Mouse (Mus musculus) midbrain, embryonic 13.5 days (tissue): Measurements from ENCODE around the gene Nadk. TPM values are rescaled to one million over a fixed set of nuclear protein-coding genes. Genes with fewer than 3 reads are reported as not detected.

Experiments
- ATAC-seq: fragments of 200-750 bp; cut with Nextera tagmentation; 2 replicates; pipeline ENCODE4 v1.8.0; 2017; ENCODE audit warnings: mild to moderate bottlenecking, moderate TSS enrichment, moderate library complexity
- H3K27ac ChIP-seq: fragments of 300-500 bp; sonication (generic); 2 replicates; pipeline ENCODE4 v1.5.1; 2015; ENCODE audit warnings: inconsistent platforms, mild to moderate bottlenecking, moderate library complexity
- H3K27me3 ChIP-seq: fragments of 300-500 bp; sonication (generic); 2 replicates; pipeline ENCODE4 v1.6.1; 2015; ENCODE audit warnings: mild to moderate bottlenecking, inconsistent platforms
- H3K36me3 ChIP-seq: fragments of 300-500 bp; sonication (generic); 2 replicates; pipeline ENCODE4 v1.6.1; 2015; ENCODE audit warnings: mild to moderate bottlenecking, inconsistent platforms
- H3K4me1 ChIP-seq: fragments of 300-500 bp; sonication (generic); replicated peaks from 2 replicates; pipeline ENCODE4 v1.6.1; 2015; ENCODE audit warnings: inconsistent platforms
- H3K4me2 ChIP-seq: fragments of 300-500 bp; sonication (generic); replicated peaks from 2 replicates; pipeline ENCODE4 v1.6.1; 2015; ENCODE audit warnings: moderate library complexity, mild to moderate bottlenecking, inconsistent platforms
- H3K4me3 ChIP-seq: fragments of 300-500 bp; sonication (generic); replicated peaks from 2 replicates; pipeline ENCODE4 v1.5.1; 2015; ENCODE audit warnings: mild to moderate bottlenecking, inconsistent platforms
- H3K9ac ChIP-seq: fragments of 300-500 bp; sonication (generic); replicated peaks from 2 replicates; pipeline ENCODE4 v1.6.1; 2015; ENCODE audit warnings: mild to moderate bottlenecking, inconsistent platforms
- H3K9me3 ChIP-seq: fragments of 300-500 bp; sonication (generic); 2 replicates; pipeline ENCODE4 v1.6.1; 2016; ENCODE audit warnings: mild to moderate bottlenecking, inconsistent platforms
- WGBS: fragments of 180-500 bp; shearing (Covaris S2); methylation state at CpG from one replicate; pipeline ENCODE4 v1.1.7; 2015; 5-methylcytosine and 5-hydroxymethylcytosine counted together
- polyA plus RNA-seq: library from polyadenylated mRNA; unstranded; fragments of >200 nt; fragmentation: Nextera tagmentation; extraction: Ambion mirVana; gene quantifications from 2 replicates; pipeline ENCODE4 v1.2.1, GENCODE M21; 2015

Nadk gene
- polyA plus RNA-seq, 1 experiment from 2014 or later: 85.5 TPM

GRCm38 (mm10) chr4:155573155-155573554 lies 11.0 kb downstream of the Nadk start:
- Histone ChIP-seq H3K4me1 (no peaks in the 10 kb centered on the region; the same call in 1 of the 2 replicates), H3K4me2 (no peak overlapping the region), H3K9ac (no peak overlapping the region), H3K36me3 (peaks cover 23% of the 10 kb centered on the region), H3K27ac (no peak overlapping the region), H3K4me3 (no peak overlapping the region), H3K27me3 (no peaks in the 10 kb centered on the region), H3K9me3 (no peaks in the 10 kb centered on the region)
- WGBS: 88% methylated on average over 2 of the region's 2 CpGs
- ATAC-seq: no peak

- Histone ChIP-seq H3K9ac (no peak overlapping the region), H3K27me3 (no peaks in the 10 kb centered on the region), H3K4me1 (no peaks in the 10 kb centered on the region; the same call in 1 of the 2 replicates), H3K27ac (no peak overlapping the region), H3K36me3 (peaks cover 30% of the 10 kb centered on the region), H3K4me3 (no peak overlapping the region), H3K4me2 (no peak overlapping the region), H3K9me3 (no peaks in the 10 kb centered on the region)
- WGBS: 98% methylated on average over 9 of the region's 9 CpGs
- ATAC-seq: no peak
Observed at GRCm38 (mm10) chr4:155573876-155574275, 11.7 kb downstream of the Nadk start.

DNA sequence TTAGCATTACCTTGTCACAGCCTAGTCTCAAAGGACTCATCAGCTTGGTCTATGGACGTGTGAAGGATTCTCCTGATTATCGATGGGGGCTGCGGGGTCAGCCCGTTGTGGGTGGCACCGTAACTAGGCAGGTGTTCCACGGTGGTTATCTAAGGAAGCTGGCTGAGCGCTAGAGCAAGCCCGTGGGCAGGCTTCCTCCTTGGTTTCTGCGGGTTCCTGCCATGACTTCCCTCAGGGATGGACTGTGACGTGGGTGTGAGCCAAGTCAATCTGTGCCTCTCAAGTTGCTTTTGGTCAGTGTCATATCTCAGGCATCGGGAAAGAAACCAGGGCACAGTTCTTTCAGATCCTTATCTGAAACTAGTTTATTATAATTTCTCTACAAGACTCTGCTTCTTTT lies 12.8 kb downstream of the Nadk start:
- H3K9me3 ChIP-seq: no peaks in the 10 kb centered on the region
- no peak overlapping the region for H3K4me2 ChIP-seq
- H3K27me3 ChIP-seq: no peaks in the 10 kb centered on the region
- H3K27ac ChIP-seq: no peak overlapping the region
- H3K4me1 ChIP-seq: no peaks in the 10 kb centered on the region; the same call in 1 of the 2 replicates
- no peak for ATAC-seq
- H3K36me3 ChIP-seq: peaks cover 40% of the 10 kb centered on the region
- no peak overlapping the region for H3K4me3 ChIP-seq
- WGBS: 90% methylated on average over 11 of the region's 11 CpGs
- H3K9ac ChIP-seq: no peak overlapping the region

- 88% methylated on average over 8 of the region's 8 CpGs for WGBS
- no peak overlapping the region for H3K27ac ChIP-seq
- no peaks in the 10 kb centered on the region for H3K27me3 ChIP-seq
- ATAC-seq: no peak
- H3K4me3 ChIP-seq: no peak overlapping the region
- no peak overlapping the region for H3K4me2 ChIP-seq
- H3K9ac ChIP-seq: no peak overlapping the region
- peaks cover 43% of the 10 kb centered on the region for H3K36me3 ChIP-seq
- no peaks in the 10 kb centered on the region; the same call in 1 of the 2 replicates for H3K4me1 ChIP-seq
- H3K9me3 ChIP-seq: no peaks in the 10 kb centered on the region
Observed at GRCm38 (mm10) chr4:155575521-155575920, 13.3 kb downstream of the Nadk start.

- Histone ChIP-seq H3K4me1 (no peaks in the 10 kb centered on the region), H3K36me3 (peaks cover 49% of the 10 kb centered on the region), H3K4me2 (no peak overlapping the region), H3K9me3 (no peaks in the 10 kb centered on the region), H3K9ac (no peak overlapping the region), H3K4me3 (no peak overlapping the region), H3K27ac (no peak overlapping the region), H3K27me3 (no peaks in the 10 kb centered on the region)
- WGBS: 96% methylated on average over 9 of the region's 9 CpGs
- no peak for ATAC-seq
Observed at GRCm38 (mm10) chr4:155577132-155577531, 15.0 kb downstream of the Nadk start.

DNA sequence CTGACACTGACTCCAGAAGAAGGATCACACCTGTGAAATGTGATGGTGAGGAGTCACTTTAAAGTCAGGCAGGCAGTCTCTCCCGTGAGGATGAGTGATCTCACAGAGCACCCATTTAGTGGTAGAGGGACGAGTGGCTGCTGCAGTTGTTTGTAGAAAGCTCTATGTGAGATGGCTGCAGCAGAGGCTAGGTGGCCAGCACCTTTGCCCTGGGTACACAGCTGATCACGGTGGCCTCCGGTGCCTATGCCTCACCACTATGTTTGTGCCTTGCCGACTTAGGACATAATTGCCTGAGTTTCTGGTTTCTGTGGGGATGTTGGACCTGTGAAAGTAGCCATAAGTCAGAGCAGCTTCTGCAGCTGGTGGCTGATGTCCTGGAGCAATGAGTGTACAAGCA lies 15.6 kb downstream of the Nadk start:
- Histone ChIP-seq H3K4me1 (no peaks in the 10 kb centered on the region), H3K9ac (no peak overlapping the region), H3K27ac (no peak overlapping the region), H3K36me3 (peaks cover 55% of the 10 kb centered on the region), H3K27me3 (no peaks in the 10 kb centered on the region), H3K9me3 (no peaks in the 10 kb centered on the region), H3K4me3 (no peak overlapping the region), H3K4me2 (no peak overlapping the region)
- WGBS: 89% methylated on average over 5 of the region's 5 CpGs
- no peak for ATAC-seq

DNA sequence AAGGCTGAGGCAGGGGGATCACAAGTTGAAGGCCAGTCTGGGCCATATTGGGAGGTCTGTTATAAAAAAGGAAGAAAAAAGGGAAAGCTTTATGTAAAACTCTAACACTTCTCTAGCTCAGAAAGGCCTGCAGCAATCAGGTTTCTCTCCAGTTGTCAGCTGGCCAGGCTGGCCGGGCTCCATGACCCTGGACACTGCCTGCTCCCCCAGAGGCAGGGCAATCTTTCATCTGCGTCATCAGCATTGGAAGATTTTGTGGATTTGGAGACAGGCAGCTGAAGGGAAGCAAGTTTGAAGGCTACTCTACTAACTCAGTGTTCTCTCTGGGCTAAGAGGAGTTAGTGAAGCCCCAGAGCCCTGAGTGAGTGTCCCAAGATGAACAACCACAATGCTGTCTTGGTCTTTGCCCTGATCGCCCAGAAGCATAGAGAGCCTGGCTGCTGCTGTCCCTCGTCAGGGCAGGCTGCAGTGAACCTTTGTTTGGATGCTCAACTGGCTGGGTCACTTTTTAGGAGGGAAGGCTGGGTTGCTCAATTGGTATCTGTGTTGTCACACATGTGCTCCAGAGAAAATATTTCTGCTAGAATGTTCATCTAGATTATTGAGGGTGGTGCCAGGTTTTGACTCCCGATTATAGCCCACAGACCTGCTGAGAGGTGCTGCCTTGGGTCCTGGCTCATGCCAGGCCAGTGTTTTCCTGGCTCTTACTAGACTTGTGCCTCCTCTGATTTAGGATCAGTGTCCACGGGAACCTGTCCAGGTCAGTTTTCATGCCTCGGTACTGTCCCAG lies 16.4 kb downstream of the Nadk start:
- no peak for ATAC-seq
- WGBS: 89% methylated on average over 7 of the region's 7 CpGs

GRCm38 (mm10) chr4:155580420-155580819 lies 18.2 kb downstream of the Nadk start:
- no peak for ATAC-seq
- H3K9ac ChIP-seq: no peak overlapping the region
- H3K4me2 ChIP-seq: no peak overlapping the region
- no peaks in the 10 kb centered on the region for H3K4me1 ChIP-seq
- H3K9me3 ChIP-seq: no peaks in the 10 kb centered on the region
- no peak overlapping the region for H3K27ac ChIP-seq
- H3K27me3 ChIP-seq: no peaks in the 10 kb centered on the region
- WGBS: 16% methylated on average over 1 of the region's 1 CpGs
- H3K36me3 ChIP-seq: peaks cover 78% of the 10 kb centered on the region
- H3K4me3 ChIP-seq: no peak overlapping the region

More for the DNA sequence above, 16.4 kb downstream of the Nadk start:
- Histone ChIP-seq H3K27ac (no peak overlapping the region), H3K36me3 (peaks cover 61% of the 10 kb centered on the region), H3K4me3 (no peak overlapping the region), H3K9me3 (no peaks in the 10 kb centered on the region), H3K9ac (no peak overlapping the region), H3K4me1 (no peaks in the 10 kb centered on the region), H3K27me3 (no peaks in the 10 kb centered on the region), H3K4me2 (no peak overlapping the region)

GRCm38 (mm10) chr4:155582279-155582905 lies 20.2 kb downstream of the Nadk start:
- Histone ChIP-seq H3K9ac (no peak overlapping the region), H3K4me3 (no peak overlapping the region), H3K27ac (no peak overlapping the region), H3K36me3 (peaks cover 83% of the 10 kb centered on the region), H3K4me1 (no peaks in the 10 kb centered on the region), H3K4me2 (no peak overlapping the region), H3K9me3 (no peaks in the 10 kb centered on the region), H3K27me3 (no peaks in the 10 kb centered on the region)
- no peak for ATAC-seq
- WGBS: 94% methylated on average over 6 of the region's 6 CpGs

DNA sequence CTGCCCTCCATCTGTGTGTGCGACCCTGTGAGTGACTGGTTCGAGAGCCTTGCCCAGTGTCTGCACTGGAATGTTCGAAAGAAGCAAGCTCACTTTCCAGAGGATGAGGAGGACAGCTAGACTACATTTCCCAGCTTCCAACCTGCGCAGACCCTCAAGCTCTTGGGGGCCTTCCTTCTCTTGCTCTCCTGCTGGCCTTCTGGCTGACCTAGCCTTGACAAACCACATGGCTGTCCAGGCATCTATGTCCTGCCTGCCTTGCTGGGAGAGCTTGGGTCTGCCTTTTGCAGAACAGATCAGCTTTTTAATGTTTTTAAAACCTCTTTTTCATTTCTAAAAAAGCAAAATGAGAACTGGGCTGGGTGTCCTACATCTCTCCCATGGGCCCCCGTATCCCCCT lies 27.2 kb downstream of the Nadk start:
- Histone ChIP-seq H3K36me3 (peaks cover 66% of the 10 kb centered on the region), H3K27me3 (no peaks in the 10 kb centered on the region), H3K4me3 (no peak overlapping the region), H3K27ac (no peak overlapping the region), H3K4me1 (no peaks in the 10 kb centered on the region), H3K9me3 (no peaks in the 10 kb centered on the region), H3K4me2 (no peak overlapping the region), H3K9ac (no peak overlapping the region)
- ATAC-seq: no peak
- WGBS: 95% methylated on average over 5 of the region's 5 CpGs

DNA sequence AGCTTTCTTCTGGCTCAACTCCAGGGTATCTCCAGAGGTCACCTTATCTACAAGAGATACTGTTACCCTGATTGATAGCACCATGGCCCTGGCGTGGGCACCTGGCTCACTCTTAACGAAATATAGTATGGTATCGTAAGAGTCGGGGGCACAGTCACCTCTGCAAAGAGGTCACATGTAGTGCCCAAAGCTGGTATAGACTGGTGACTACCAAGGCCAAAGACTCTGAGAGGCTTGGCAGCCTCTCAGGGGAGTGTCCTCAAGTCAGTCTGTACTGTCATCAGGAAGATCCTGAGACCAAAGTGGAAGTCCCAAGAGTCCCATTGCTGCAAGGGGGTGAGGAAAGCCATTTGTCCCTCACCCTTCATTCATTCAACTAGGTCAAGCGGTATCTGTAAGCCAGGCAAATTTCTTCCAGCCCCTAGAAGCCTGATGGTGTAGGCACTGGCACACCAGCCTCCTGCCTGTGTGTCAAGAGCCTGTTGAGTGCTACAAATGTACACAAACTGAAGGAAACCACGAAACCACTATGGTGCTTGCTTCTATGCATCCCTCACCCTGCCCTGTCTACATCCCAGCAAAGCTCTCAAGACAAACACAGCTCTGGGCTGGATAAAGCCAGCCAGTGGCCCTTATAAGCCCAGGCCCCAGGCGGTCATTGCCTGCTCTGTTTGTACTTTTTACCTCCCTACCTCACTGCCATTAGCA lies 29.0 kb downstream of the Nadk start:
- H3K4me3 ChIP-seq: no peak overlapping the region
- H3K4me2 ChIP-seq: no peak overlapping the region
- no peaks in the 10 kb centered on the region for H3K4me1 ChIP-seq
- no peak overlapping the region for H3K9ac ChIP-seq
- no peaks in the 10 kb centered on the region for H3K27me3 ChIP-seq
- peaks cover 48% of the 10 kb centered on the region for H3K36me3 ChIP-seq
- ATAC-seq: no peak
- no peak overlapping the region for H3K27ac ChIP-seq
- no peaks in the 10 kb centered on the region for H3K9me3 ChIP-seq
- 92% methylated on average over 7 of the region's 7 CpGs for WGBS

DNA sequence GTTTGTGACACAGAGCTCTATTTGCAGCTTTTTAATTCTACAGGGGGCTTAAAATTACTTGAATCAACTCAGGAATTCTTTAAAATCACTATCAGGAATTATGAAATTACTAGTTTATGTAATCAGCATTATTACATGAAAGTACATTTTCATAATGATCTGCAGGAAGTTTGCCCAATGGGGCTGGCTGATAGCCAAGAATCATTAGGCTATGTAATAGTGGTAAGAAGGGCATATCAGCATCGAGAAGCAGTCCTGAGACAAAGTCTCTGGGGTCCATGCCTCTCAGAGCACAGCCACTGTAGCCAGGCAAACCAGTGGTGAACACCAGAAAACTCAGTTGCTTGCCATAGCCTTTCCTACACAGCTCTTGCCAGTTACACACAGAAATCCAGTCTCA lies 31.6 kb downstream of the Nadk start:
- Histone ChIP-seq H3K4me2 (no peak overlapping the region), H3K27ac (no peak overlapping the region), H3K27me3 (no peaks in the 10 kb centered on the region), H3K36me3 (peaks cover 23% of the 10 kb centered on the region), H3K4me1 (no peaks in the 10 kb centered on the region), H3K9me3 (no peaks in the 10 kb centered on the region), H3K4me3 (no peak overlapping the region), H3K9ac (no peak overlapping the region)
- WGBS: 60% methylated on average over 1 of the region's 1 CpGs
- ATAC-seq: no peak
